Mouse (Mus musculus) frontal cortex, postnatal 14 days (tissue): ENCODE data around the gene Pirt.

ENCODE experiments used
- DNase-seq, 2 experiments: peaks; one replicate each; pipeline ENCODE4 v3.0.0; 2022; ENCODE audit warnings: low spot score in 2 of 2

Gene Pirt

GRCm38 (mm10) chr11:66911811-66912210, at the start of gene Pirt:
Gene Pirt, plus strand, starts transcription at chr11:66911981.
- no peak for DNase-seq

DNA sequence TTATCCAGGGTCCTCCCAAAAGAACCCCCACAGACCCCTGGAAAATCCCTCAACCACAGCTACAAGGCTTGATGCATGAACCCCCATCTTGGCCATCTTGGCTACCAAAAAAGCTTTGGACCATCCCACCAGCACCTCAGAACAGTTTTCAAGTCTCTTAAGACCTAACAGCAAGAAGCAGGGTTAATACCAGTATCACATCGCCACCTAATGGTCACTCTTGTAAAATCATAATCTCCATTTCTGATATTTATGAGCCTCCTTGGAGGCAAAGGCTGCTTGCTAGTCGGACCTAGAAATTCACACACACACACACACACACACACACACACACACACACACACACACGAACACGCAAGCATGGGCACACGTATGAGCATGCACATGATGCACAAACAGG, 40.1 kb upstream of the Pirt start:
- DNase-seq = no peak

- DNase-seq = no peak
Observed at GRCm38 (mm10) chr11:66872773-66873470, 38.9 kb upstream of the Pirt start.

DNA sequence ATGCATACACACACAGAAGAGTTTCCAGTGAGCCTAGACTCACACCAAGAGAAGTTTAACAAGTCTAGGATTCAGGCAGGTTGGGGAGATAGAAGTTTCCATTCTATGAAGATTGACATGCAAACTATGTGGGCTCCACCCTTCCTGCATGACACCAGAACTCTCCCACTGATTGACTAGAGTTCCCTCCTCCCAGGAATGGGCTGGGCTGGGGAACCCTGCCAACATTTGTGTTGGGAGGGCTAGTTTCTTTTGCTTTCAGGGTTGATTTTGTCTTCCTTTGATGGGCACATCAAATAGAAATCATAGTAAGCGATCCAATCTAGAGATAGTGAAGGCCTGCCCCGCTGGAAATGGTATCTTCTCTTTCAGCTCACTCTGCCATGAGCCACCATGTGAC, 30.5 kb upstream of the Pirt start:
- no peak for DNase-seq

DNA sequence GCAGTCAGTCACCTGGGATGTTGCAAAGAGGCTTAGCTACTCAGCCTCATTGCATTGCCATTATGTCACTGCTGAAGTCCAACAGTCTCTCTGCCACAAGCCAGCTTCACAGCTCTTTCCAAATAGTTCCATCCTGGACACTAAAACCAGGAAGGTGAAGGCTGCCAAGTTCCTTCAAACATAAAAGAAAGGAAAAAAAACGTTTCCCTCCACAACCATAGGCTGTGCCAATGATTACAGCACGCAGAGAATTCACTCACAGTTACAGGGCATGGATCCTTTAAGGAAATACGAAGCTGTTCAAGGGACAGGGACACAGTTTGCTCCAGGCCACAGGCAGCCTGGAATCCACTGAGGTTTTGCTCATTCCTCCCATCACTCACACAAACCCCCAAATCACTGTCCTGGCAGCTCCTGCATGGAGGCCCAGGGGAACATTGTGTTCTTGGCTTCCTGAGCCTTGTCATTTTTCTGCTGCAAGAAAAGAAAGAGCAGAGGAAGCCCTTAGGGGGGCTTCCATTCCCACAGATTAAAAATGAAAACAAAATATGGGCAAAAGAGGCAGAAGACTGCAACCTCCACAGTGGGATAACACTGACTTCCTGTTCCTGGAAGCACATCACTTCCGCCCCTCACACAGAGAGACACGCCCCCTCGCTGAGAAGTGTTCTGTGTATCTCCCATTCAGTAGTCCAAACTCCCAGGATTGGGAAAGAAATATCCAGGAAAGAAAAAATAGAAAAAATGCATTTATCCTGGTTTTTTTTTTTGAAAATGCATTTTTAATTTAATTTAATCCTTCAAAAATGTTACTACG, 29.3 kb upstream of the Pirt start:
- DNase-seq = no peak

GRCm38 (mm10) chr11:66892536-66892935, 19.2 kb upstream of the Pirt start:
- DNase-seq = no peak

DNA sequence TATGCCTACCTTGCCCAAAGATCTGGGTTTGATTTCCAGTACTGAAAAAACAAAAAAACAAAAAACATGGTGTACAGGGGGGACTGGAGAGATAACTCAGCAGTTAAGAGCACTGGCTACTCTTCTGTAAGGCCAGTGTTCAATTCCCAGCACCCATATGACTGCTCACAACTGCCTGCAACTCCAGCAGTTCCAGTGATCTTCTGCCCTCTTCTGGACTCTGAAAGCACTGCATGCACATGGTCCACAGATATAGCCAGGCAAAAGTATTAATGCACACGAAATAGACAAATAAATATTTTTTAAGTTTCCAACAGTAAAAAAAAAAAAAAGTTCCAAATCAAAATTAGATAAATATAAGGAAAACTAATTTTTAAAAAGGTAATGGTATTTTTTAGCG, 13.0 kb upstream of the Pirt start:
- DNase-seq = no peak

DNA sequence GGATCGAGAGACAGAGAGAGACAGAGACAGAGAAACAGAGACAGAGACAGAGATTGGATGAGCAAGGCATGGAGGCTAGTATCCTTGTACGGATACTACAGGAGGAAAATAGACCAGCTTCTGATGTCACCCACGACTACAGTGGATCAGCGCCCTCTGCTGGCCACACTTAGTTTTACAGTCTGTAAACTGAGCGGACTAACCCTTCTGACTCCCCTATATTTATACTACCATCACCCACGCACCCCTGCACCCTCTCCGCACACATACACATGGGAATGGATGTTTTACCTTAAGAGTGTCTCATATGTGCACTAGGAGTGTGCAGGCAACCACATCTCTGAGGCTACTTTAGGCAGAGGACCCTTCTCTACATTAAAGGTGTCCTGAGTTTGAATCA, 12.4 kb upstream of the Pirt start:
- peak; percentile 18 to 69 for DNase-seq

- no peak for DNase-seq
Observed at GRCm38 (mm10) chr11:66902801-66903200, 9.0 kb upstream of the Pirt start.

GRCm38 (mm10) chr11:66905617-66906384, 6.0 kb upstream of the Pirt start:
- peak; percentile 25 to 67 for DNase-seq

DNA sequence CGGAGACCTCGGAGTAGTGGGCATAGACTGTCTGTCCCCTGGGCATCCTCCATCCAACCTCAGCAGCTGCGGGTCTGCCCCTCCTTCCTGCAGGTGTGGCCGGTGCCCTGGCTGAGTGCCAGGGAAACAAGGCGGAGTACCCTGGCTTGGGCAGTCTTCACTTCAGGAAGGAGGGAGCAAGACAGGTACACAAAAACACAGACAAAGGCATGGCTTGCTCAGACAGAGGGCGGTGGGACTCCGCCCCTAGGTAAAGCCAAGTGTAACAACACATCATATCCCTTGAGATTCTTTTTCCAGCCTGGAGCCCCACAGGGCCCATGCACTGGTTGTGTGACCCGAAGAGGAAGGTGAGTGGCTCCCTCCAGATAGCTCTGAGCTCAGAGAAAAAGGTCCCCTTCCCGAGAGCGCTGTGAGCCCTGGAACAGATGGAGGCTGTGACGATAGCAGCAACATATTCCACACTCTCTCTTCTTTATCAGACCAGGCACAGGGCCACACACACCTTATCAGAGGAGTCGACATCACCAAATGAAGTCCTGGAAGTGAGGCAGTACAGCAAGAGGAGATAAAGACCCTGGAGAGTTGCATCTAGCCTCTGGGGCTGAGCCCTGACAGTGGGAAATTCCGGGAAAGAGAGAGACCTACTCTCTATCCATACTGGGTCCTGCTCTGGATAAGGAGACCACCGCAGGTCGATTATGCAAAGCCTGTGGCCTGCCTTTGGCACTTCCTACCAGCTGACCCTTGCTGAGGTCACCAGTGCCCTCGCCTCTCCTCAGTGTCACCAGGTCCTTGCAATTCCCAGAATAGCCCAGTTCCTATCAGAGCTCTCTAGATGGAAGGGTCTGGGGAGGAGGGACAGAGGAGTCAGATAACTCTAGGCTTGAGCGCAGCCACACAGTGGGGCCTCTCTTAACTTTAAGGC, 1.0 kb downstream of the Pirt start:
- no peak for DNase-seq

GRCm38 (mm10) chr11:66914249-66914648, 2.5 kb downstream of the Pirt start:
- DNase-seq = peak in 1 of 2 experiments; percentile 16

GRCm38 (mm10) chr11:66920012-66920411, 8.2 kb downstream of the Pirt start:
- DNase-seq = no peak

DNA sequence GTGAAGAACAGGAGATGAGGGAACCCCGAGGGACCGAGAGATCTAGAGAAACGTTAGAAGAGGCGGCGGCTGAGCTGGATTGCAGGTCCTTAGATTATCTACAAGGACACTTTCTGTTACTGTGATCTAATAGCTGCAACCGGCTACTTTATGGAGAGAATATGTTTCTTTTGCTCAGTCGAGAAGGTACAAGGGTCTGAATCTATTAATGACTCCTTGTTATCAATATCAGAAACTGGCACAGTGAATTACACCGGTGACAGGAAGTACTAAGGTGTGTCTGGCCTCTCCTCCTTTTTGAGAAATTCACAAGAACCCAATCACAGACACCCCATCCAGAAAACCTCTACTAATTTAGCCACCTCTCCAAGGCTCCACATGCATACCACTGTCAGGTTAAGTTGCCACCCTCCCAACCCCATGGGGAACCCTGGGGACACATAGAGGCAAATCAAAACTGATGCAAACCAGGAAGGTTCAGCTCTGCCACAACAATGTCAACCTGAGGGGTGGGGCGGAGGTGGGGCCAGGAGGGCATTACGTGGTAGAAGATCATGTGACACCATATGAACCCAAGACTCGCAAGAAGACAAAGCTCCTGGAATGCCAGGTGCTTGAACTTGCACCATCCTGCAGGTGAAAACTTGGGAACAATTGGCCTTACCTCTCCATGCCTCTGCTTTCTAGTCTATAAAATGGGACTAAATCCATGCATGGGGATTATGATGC, 12.5 kb downstream of the Pirt start:
- DNase-seq = no peak

DNA sequence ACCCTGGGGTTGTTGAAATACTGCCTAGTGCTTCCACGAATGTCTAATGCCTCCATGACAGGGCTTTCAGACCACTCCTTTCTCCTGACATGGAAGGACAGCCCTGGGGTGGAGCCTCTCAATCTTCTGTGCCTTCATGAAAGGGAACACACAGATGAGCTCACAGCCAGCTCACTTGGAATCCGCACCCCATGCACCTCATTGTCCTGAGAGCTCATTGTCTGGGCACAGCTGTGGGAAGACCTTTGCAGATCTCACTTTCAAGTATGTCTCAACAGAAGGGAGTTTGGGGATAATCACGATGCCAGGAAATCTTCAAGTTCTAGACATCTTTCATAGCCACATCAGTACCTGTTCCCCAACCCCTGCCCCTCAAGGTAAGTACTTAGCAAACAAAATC, 16.5 kb downstream of the Pirt start:
- DNase-seq = no peak

GRCm38 (mm10) chr11:66932827-66933599, 21.2 kb downstream of the Pirt start:
- DNase-seq = no peak

GRCm38 (mm10) chr11:66934428-66935173, 22.8 kb downstream of the Pirt start:
- DNase-seq = no peak

- DNase-seq = no peak
Observed at GRCm38 (mm10) chr11:66942011-66942410, 30.2 kb downstream of the Pirt start.

DNA sequence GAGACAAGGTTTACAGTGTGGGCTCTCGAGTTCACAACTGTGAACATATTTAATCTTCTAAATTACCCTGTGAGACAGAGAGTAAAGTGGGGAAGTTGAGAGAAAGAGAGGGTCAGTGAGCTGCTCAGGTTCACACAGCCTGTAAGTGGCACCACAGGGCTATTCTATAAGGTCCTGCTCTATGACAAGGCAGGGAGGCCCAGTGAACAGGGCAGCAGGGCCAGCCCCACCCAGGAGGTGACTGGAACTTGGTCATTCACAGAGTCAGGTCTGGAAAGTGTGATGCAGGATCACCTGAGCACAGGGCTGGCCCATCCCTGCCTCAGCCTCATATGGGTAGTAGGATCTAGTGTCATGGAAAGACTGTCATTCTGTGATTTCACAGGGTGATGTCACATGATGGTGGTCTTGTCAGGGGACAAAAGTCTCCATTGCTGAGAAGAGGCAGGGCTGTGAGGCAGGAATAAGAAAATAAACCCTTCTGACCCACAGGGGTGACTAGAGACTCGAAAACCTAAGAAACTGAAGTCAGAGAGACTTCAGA, 33.5 kb downstream of the Pirt start:
- DNase-seq = no peak
